Mouse (Mus musculus) lung, embryonic 14.5 days (tissue): Measurements from ENCODE around the gene Rpl32. TPM values are rescaled to one million over a fixed set of nuclear protein-coding genes. Genes with fewer than 3 reads are reported as not detected.

Source experiments
- ATAC-seq: fragments of 200-750 bp; cut with Nextera tagmentation; 2 replicates; pipeline ENCODE4 v1.8.0; 2017; ENCODE audit warnings: mild to moderate bottlenecking, moderate TSS enrichment, moderate library complexity; ENCODE audit not compliant: insufficient read depth
- DNase-seq: peaks from one replicate; pipeline ENCODE4 v3.0.0-alpha.2; 2015
- H3K27ac ChIP-seq: fragments of 300-500 bp; sonication (generic); 2 replicates; pipeline ENCODE4 v1.5.1; 2014; ENCODE audit warnings: low read depth, mild to moderate bottlenecking, moderate library complexity
- H3K27me3 ChIP-seq: fragments of 300-500 bp; sonication (generic); 2 replicates; pipeline ENCODE4 v1.6.1; 2014; ENCODE audit warnings: low read length, control low read depth; ENCODE audit not compliant: insufficient read depth
- H3K36me3 ChIP-seq: fragments of 300-500 bp; sonication (generic); 2 replicates; pipeline ENCODE4 v1.6.1; 2014; ENCODE audit warnings: control low read depth; ENCODE audit not compliant: insufficient read depth
- H3K4me1 ChIP-seq: fragments of 300-500 bp; sonication (generic); 2 replicates; pipeline ENCODE4 v1.6.1; 2014; ENCODE audit warnings: antibody characterized with exemption, control low read depth; ENCODE audit not compliant: insufficient read depth
- H3K4me2 ChIP-seq: fragments of 300-500 bp; sonication (generic); 2 replicates; pipeline ENCODE4 v1.6.1; 2014; ENCODE audit warnings: mild to moderate bottlenecking
- H3K4me3 ChIP-seq: fragments of 300-500 bp; sonication (generic); 2 replicates; pipeline ENCODE4 v1.5.1; 2014; ENCODE audit warnings: low read depth, low read length
- H3K9ac ChIP-seq: fragments of 300-500 bp; sonication (generic); 2 replicates; pipeline ENCODE4 v1.6.1; 2014
- H3K9me3 ChIP-seq: fragments of 300-500 bp; sonication (generic); 2 replicates; pipeline ENCODE4 v1.6.1; 2016; ENCODE audit warnings: low read depth, low read length, control low read depth
- CTCF ChIP-seq: IDR thresholded peaks from 2 replicates; pipeline ENCODE4 v1.5.1; 2016; ENCODE audit warnings: antibody characterized with exemption, low read depth
- WGBS: fragments of 180-500 bp; shearing (Covaris S2); extraction: QIAGEN DNeasy Blood & Tissue Kit; methylation state at CpG from one replicate; pipeline ENCODE4 v1.1.7; 2014; 5-methylcytosine and 5-hydroxymethylcytosine counted together
- polyA plus RNA-seq: library from polyadenylated mRNA; unstranded; fragments of >200 nt; fragmentation: Nextera tagmentation; extraction: Ambion mirVana; gene quantifications from 2 replicates; pipeline ENCODE4 v1.2.1, GENCODE M21; 2014

The Rpl32 gene
- polyA plus RNA-seq, 1 experiment from 2014 or later, result 2,372 TPM

DNA sequence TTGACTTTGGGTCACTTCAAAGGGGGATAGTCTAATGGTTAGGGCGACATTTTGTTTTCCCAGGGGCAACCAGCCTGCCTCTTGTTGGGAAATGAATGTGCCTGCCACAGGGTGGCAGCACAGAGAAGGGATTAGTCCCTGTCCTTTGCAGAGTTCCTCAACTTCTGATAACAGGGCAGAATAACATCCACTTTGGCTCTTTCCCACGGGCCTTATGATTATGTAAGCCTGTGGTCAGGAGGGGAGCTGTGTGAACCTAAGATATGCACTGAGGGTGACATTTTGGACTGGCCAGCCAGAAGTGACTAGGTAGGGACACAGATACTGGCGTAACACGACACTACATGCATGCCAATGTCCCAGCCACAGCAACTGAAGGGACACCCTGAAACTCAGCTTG, 5.6 kb upstream of the Rpl32 start:
- no peak overlapping the region for H3K4me3 ChIP-seq
- peak; percentile 79 for DNase-seq
- no peak overlapping the region for H3K9ac ChIP-seq
- H3K27me3 ChIP-seq, result no peaks in the 10 kb centered on the region
- no peaks in the 10 kb centered on the region for H3K4me1 ChIP-seq
- no peak overlapping the region for H3K4me2 ChIP-seq
- peak; percentile 25 for ATAC-seq
- 26% methylated on average over 4 of the region's 4 CpGs for WGBS
- peak; percentile 68 for TF ChIP-seq CTCF
- H3K27ac ChIP-seq, result no peak overlapping the region
- no peaks in the 10 kb centered on the region for H3K36me3 ChIP-seq
- H3K9me3 ChIP-seq, result no peaks in the 10 kb centered on the region

DNA sequence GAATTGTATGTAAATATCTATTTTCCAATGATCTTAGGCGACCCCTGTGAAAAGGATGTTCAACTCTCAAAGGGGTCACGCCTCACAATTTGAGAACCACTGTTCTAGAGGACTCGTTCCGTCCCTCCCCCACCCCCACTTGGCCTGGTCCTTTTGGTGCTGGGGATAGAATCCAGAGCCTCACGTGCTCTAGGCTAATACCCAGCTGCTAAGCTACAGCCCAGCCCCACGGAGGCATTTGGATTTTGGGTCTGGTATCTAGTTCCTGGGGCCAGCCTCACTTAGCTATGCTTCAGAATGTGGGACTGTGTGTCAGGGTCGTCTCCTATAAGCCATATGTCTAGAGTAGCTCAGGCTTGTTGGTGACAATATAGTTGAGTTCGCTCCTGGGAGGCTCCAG, 3.1 kb upstream of the Rpl32 start:
- 54% methylated on average over 8 of the region's 8 CpGs for WGBS
- H3K9ac ChIP-seq, result no peak overlapping the region

DNA sequence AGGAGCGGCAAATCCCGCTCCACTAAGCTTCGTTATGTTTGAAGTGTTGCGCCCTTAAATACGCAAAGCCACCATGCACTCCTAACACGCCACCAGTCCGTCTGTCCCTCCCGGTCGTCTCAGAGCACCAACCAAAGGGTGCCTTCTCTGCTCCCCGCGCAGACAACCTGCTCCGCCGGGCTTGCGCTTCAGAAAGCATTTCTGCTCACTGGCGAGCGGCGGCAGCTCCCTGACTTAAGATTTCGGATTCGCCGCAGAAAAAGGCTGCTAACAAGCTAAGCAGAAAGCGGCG, 405 bp downstream of the Rpl32 start:
- TF ChIP-seq CTCF, result no peak
- H3K4me2 ChIP-seq, result peak overlapping the region; percentile 81
- DNase-seq (peak; percentile 37), ATAC-seq (no peak)
- no peaks in the 10 kb centered on the region for H3K27me3 ChIP-seq
- peak overlapping the region; percentile 98 for H3K4me3 ChIP-seq
- peak overlapping the region; percentile 97 for H3K27ac ChIP-seq
- H3K36me3 ChIP-seq, result peaks cover 46% of the 10 kb centered on the region
- H3K9ac ChIP-seq, result peak overlapping the region; percentile 100
- no peaks in the 10 kb centered on the region for H3K9me3 ChIP-seq
- WGBS, result under 1% methylated on average over 22 of the region's 22 CpGs
- H3K4me1 ChIP-seq, result peaks cover 5% of the 10 kb centered on the region; the same call in 1 of the 2 replicates

More for the DNA sequence above, 3.1 kb upstream of the Rpl32 start:
- H3K27me3 ChIP-seq, result no peaks in the 10 kb centered on the region
- H3K9me3 ChIP-seq, result no peaks in the 10 kb centered on the region
- H3K4me3 ChIP-seq, result no peak overlapping the region
- ATAC-seq (no peak), DNase-seq (no peak)
- H3K36me3 ChIP-seq, result peaks cover 11% of the 10 kb centered on the region
- H3K27ac ChIP-seq, result no peak overlapping the region
- TF ChIP-seq CTCF, result no peak
- peaks cover 3% of the 10 kb centered on the region; the same call in 1 of the 2 replicates for H3K4me1 ChIP-seq
- no peak overlapping the region for H3K4me2 ChIP-seq

DNA sequence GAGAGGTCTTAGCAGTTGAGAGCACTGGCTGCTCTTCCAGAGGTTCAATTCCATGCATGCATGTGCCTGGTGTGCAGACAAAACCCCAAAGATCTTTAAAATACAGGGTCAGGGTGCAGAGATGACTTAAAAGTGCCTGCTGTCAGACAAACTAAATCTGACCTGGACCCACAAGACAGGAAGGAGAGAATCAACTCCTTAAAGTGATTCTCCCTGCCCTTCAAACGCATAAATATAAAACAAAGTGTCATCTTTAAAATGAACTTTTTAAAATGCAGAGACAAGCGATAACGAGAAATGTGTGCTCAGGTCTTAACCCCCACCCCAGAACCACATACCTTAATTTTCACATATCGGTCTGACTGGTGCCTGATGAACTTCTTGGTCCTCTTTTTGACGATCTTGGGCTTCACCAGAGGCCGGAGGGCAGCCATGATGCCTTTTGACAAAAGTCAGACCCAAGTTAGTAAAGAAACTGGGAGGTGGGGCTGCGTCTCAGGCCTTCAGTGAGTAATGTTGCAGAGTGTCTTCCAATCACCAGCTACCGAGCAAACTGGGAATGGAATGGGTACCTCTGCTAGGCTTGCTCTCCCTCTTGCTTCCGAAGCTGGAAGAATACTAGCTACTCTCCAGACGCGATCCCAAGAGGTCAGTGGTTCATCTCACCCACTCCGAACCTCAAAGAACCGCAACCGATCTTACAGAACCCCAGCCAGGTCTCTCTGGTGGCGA, 917 bp downstream of the Rpl32 start:
- H3K27ac ChIP-seq, result peak overlapping the region; percentile 97
- peak overlapping the region; percentile 100 for H3K9ac ChIP-seq
- H3K4me3 ChIP-seq, result peak overlapping the region; percentile 98
- no peaks in the 10 kb centered on the region for H3K9me3 ChIP-seq
- H3K27me3 ChIP-seq, result no peaks in the 10 kb centered on the region
- H3K4me2 ChIP-seq, result peak overlapping the region; percentile 81
- DNase-seq, result peak; percentile 40
- peaks cover 5% of the 10 kb centered on the region; the same call in 1 of the 2 replicates for H3K4me1 ChIP-seq
- TF ChIP-seq CTCF, result no peak
- 2% methylated on average over 15 of the region's 15 CpGs for WGBS
- no peak for ATAC-seq
- peaks cover 51% of the 10 kb centered on the region for H3K36me3 ChIP-seq

DNA sequence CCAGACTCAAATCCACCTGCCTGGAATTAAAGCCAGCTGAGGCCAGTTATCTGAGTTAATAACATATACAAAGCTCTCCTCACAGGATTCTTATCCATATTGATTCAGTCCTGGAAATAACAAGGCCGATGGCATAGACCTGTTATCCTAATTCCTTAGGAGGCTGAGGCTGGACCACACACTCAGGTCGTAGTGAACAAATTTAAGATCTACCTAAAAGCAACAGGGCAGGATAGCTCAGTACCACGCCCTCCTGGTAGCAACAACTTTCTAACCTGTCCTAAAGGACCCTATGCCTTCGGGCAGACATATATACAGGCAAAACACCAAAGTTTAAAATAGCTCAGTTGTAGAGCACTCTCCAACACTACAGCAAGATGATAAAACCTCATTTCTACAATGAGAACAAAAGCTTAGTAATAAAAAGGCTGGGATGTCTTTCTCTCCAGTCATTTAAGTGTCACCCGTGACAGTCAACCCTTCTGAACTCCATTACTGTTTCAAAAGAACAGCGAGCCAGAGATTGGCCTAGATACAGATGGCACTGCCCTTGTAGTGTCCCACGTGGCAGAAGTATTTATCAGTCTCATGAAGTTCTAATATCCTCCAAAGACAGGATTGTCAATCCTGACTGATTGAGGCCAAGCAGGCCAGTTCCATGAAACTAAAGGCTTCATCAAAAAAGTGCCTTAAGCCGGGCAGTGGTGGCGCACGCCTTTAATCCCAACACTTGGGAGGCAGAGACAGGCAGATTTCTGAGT, 3.9 kb downstream of the Rpl32 start:
- DNase-seq (no peak), ATAC-seq (no peak)
- H3K27me3 ChIP-seq, result no peaks in the 10 kb centered on the region
- H3K9ac ChIP-seq, result no peak overlapping the region
- H3K27ac ChIP-seq, result no peak overlapping the region
- no peak overlapping the region for H3K4me2 ChIP-seq
- WGBS, result 58% methylated on average over 10 of the region's 10 CpGs
- no peaks in the 10 kb centered on the region for H3K9me3 ChIP-seq
- no peak for TF ChIP-seq CTCF
- H3K4me3 ChIP-seq, result no peak overlapping the region
- peaks cover 5% of the 10 kb centered on the region; the same call in 1 of the 2 replicates for H3K4me1 ChIP-seq
- peaks cover 78% of the 10 kb centered on the region for H3K36me3 ChIP-seq

DNA sequence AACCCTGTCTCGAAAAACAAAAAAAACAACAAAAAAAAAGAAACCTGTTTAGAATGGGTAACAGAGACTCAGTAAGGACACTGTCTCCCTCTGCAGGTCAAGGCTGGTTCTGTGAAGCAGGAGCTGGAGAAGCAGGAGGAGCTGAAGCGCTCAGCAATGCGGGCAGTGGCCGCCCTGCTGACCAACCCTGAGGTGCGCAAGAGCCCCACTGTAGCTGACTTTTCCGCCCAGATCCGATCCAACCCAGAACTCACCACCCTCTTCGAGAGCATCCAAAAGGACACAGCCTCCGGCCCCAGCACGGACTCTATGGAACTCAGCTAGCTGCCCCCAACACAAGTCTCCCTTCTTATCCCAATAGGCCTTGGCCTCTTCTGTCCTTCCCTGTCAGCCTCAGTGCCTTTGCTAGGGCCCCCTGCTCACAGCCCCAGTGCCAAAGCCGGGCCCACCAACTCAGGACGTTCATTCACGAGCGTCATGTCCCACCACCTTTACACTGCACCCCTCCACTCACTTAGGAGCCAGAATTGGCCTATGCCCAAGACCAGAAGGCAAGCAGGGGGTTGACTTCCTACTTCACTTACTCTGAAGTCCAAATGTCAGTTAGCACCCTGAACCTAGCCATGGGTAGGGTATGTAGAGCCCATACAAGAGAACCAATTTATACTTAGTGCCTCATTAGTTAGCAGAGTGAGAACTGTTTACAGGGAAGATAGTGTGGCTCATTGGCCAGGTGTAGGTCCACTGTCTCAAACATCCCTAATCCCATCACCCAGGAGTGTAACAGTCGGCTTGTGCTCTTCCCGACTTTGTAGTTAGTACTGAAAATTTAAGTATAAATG, 4.8 kb downstream of the Rpl32 start:
- Histone ChIP-seq H3K36me3 (peaks cover 87% of the 10 kb centered on the region), H3K9me3 (no peaks in the 10 kb centered on the region), H3K4me2 (no peak overlapping the region), H3K4me3 (no peak overlapping the region), H3K27ac (no peak overlapping the region), H3K27me3 (no peaks in the 10 kb centered on the region), H3K9ac (no peak overlapping the region), H3K4me1 (peaks cover 5% of the 10 kb centered on the region; the same call in 1 of the 2 replicates)
- peak; percentile 65 for ATAC-seq
- TF ChIP-seq CTCF, result peak; percentile 80
- DNase-seq, result peak; percentile 92
- 43% methylated on average over 16 of the region's 16 CpGs for WGBS

DNA sequence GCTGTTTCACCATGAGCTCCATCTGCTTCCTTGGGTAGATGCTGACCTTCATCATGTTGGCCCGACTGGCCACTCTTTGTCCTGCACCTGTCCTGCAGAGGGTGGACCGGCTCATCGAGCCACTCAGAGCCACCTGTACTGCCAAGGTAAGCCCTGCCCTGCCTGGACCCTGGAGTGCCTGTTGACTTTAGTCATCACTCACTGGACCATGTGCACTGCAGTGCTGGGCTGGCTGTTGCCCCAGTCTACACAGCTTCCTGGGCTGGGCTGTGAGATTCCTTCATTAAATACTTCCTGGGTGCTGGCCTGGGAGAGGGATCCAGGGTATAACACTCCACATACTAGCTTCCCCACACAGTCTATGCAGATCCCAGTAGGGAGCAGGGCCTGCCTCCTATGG, 6.7 kb downstream of the Rpl32 start:
- ATAC-seq, result no peak
- Histone ChIP-seq H3K4me1 (peaks cover 4% of the 10 kb centered on the region; the same call in 1 of the 2 replicates), H3K36me3 (peaks cover 97% of the 10 kb centered on the region), H3K27ac (no peak overlapping the region), H3K4me3 (no peak overlapping the region), H3K9ac (no peak overlapping the region), H3K9me3 (no peaks in the 10 kb centered on the region), H3K4me2 (no peak overlapping the region), H3K27me3 (no peaks in the 10 kb centered on the region)
- no peak for TF ChIP-seq CTCF
- 86% methylated on average over 3 of the region's 3 CpGs for WGBS
- DNase-seq, result no peak
